Mouse (Mus musculus): ENCODE measurements around the gene Dbp. TPM values are rescaled to one million over a fixed set of nuclear protein-coding genes. Genes with fewer than 3 reads are reported as not detected.

Dbp gene
- polyA plus RNA-seq, 1 experiment from 2014 or later, result 3.2 TPM

Other genes with a start within 250 kb of the Dbp start
- gene Ftl1, start 245.2 kb upstream of the Dbp start, polyA plus RNA-seq (2015; fragmentation: Nextera tagmentation; extraction: Ambion mirVana), result 5,303 and 5,527 TPM in 2 replicates
- 226 and 242 TPM in 2 replicates for gene Bax, start 238.2 kb upstream of the Dbp start, polyA plus RNA-seq (2015; fragmentation: Nextera tagmentation; extraction: Ambion mirVana)
- 0.20 and 0.30 TPM in 2 replicates for gene Tulp2, start 223.2 kb upstream of the Dbp start, polyA plus RNA-seq (2015; fragmentation: Nextera tagmentation; extraction: Ambion mirVana)
- not detected in 2 replicates for gene Gm45808, start 218.3 kb upstream of the Dbp start, polyA plus RNA-seq (2015; fragmentation: Nextera tagmentation; extraction: Ambion mirVana)
- 4.0 and 4.3 TPM in 2 replicates for gene Dhdh, start 216.3 kb upstream of the Dbp start, polyA plus RNA-seq (2015; fragmentation: Nextera tagmentation; extraction: Ambion mirVana)
- 141 and 151 TPM in 2 replicates for gene Nucb1, start 194.7 kb upstream of the Dbp start, polyA plus RNA-seq (2015; fragmentation: Nextera tagmentation; extraction: Ambion mirVana)
- gene Ppp1r15a, start 178.8 kb upstream of the Dbp start, polyA plus RNA-seq (2015; fragmentation: Nextera tagmentation; extraction: Ambion mirVana), result 17.5 and 18.2 TPM in 2 replicates
- 2.2 and 3.1 TPM in 2 replicates for gene Plekha4, start 178.8 kb upstream of the Dbp start, polyA plus RNA-seq (2015; fragmentation: Nextera tagmentation; extraction: Ambion mirVana)
- 0.43 and 0.80 TPM in 2 replicates for gene Hsd17b14, start 150.2 kb upstream of the Dbp start, polyA plus RNA-seq (2015; fragmentation: Nextera tagmentation; extraction: Ambion mirVana)
- gene Bcat2, start 134.9 kb upstream of the Dbp start, polyA plus RNA-seq (2015; fragmentation: Nextera tagmentation; extraction: Ambion mirVana), result 22.7 and 27.0 TPM in 2 replicates
- gene Fgf21, start 89.6 kb upstream of the Dbp start, polyA plus RNA-seq (2015; fragmentation: Nextera tagmentation; extraction: Ambion mirVana), result not detected in 2 replicates
- not detected in 2 replicates for gene Fut1, start 87.8 kb upstream of the Dbp start, polyA plus RNA-seq (2015; fragmentation: Nextera tagmentation; extraction: Ambion mirVana)
- gene Izumo1, start 83.3 kb upstream of the Dbp start, polyA plus RNA-seq (2015; fragmentation: Nextera tagmentation; extraction: Ambion mirVana), result not detected in 2 replicates
- 16.7 and 17.5 TPM in 2 replicates for gene Rasip1, start 77.6 kb upstream of the Dbp start, polyA plus RNA-seq (2015; fragmentation: Nextera tagmentation; extraction: Ambion mirVana)
- 2.9 and 5.2 TPM in 2 replicates for gene Mamstr, start 65.1 kb upstream of the Dbp start, polyA plus RNA-seq (2015; fragmentation: Nextera tagmentation; extraction: Ambion mirVana)
- 0.09 and 0.19 TPM in 2 replicates for gene Fut2, start 38.7 kb upstream of the Dbp start, polyA plus RNA-seq (2015; fragmentation: Nextera tagmentation; extraction: Ambion mirVana)
- 0.84 and 0.94 TPM in 2 replicates for gene Ntn5, start 21.1 kb upstream of the Dbp start, polyA plus RNA-seq (2015; fragmentation: Nextera tagmentation; extraction: Ambion mirVana)
- gene Sec1, start 10.7 kb upstream of the Dbp start, polyA plus RNA-seq (2015; fragmentation: Nextera tagmentation; extraction: Ambion mirVana), result 0.43 and 0.45 TPM in 2 replicates
- gene Car11, start 5.2 kb upstream of the Dbp start, polyA plus RNA-seq (2015; fragmentation: Nextera tagmentation; extraction: Ambion mirVana), result 63.8 and 68.2 TPM in 2 replicates
- gene Rpl18, start 10.4 kb downstream of the Dbp start, polyA plus RNA-seq (2015; fragmentation: Nextera tagmentation; extraction: Ambion mirVana), result 508 and 537 TPM in 2 replicates
- 23.9 and 28.3 TPM in 2 replicates for gene Sphk2, start 12.9 kb downstream of the Dbp start, polyA plus RNA-seq (2015; fragmentation: Nextera tagmentation; extraction: Ambion mirVana)
- gene Fam83e, start 16.1 kb downstream of the Dbp start, polyA plus RNA-seq (2015; fragmentation: Nextera tagmentation; extraction: Ambion mirVana), result 0.37 and 0.44 TPM in 2 replicates
- not detected in 2 replicates for gene Spaca4, start 20.7 kb downstream of the Dbp start, polyA plus RNA-seq (2015; fragmentation: Nextera tagmentation; extraction: Ambion mirVana)
- gene Lmtk3, start 78.7 kb downstream of the Dbp start, polyA plus RNA-seq (2015; fragmentation: Nextera tagmentation; extraction: Ambion mirVana), result 17.2 and 21.3 TPM in 2 replicates
- gene Sult2b1, start 79.6 kb downstream of the Dbp start, polyA plus RNA-seq (2015; fragmentation: Nextera tagmentation; extraction: Ambion mirVana), result 5.1 and 6.6 TPM in 2 replicates
- 243 TPM in 2 replicates for gene Cyth2, start 109.5 kb downstream of the Dbp start, polyA plus RNA-seq (2015; fragmentation: Nextera tagmentation; extraction: Ambion mirVana)
- gene Kcnj14, start 119.7 kb downstream of the Dbp start, polyA plus RNA-seq (2015; fragmentation: Nextera tagmentation; extraction: Ambion mirVana), result 1.2 TPM in 2 replicates
- gene Grwd1, start 125.9 kb downstream of the Dbp start, polyA plus RNA-seq (2015; fragmentation: Nextera tagmentation; extraction: Ambion mirVana), result 44.0 and 46.7 TPM in 2 replicates
- gene Kdelr1, start 167.7 kb downstream of the Dbp start, polyA plus RNA-seq (2015; fragmentation: Nextera tagmentation; extraction: Ambion mirVana), result 54.5 and 55.7 TPM in 2 replicates
- gene Grin2d, start 173.3 kb downstream of the Dbp start, polyA plus RNA-seq (2015; fragmentation: Nextera tagmentation; extraction: Ambion mirVana), result 3.3 and 3.4 TPM in 2 replicates
- gene Syngr4, start 191.6 kb downstream of the Dbp start, polyA plus RNA-seq (2015; fragmentation: Nextera tagmentation; extraction: Ambion mirVana), result 0.22 TPM in 1 of 2 replicates, not detected in the other
- 6.5 and 8.2 TPM in 2 replicates for gene Tmem143, start 191.9 kb downstream of the Dbp start, polyA plus RNA-seq (2015; fragmentation: Nextera tagmentation; extraction: Ambion mirVana)
- 33.2 and 39.9 TPM in 2 replicates for gene Emp3, start 216.3 kb downstream of the Dbp start, polyA plus RNA-seq (2015; fragmentation: Nextera tagmentation; extraction: Ambion mirVana)
- 6.6 and 8.7 TPM in 2 replicates for gene Ccdc114, start 219.0 kb downstream of the Dbp start, polyA plus RNA-seq (2015; fragmentation: Nextera tagmentation; extraction: Ambion mirVana)